Mouse (Mus musculus) lung, postnatal 36 days (tissue): ENCODE results near the gene Wdhd1.

Experiments used
- DNase-seq: peaks from one replicate; pipeline ENCODE4 v3.0.0; 2022; ENCODE audit warnings: mixed read lengths

Gene Wdhd1

DNA sequence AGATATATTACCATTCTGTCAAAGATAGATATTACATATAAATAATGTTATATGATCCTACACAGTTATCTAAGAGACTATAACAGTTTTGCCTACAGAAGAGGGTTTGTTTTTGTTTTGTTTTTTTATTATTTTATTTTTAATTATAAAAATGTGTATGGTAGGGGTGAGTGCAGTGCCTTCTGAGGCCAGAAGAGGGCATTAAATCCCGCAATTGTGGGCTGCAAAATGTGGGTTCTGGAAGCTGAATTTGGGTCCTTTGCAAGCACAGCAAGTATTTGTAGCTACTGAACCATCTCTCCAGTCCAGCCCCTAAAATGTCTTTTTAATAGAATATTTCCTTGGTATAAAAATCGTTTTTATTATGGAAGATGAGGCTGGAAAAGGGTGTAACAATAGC is 2.4 kb upstream of the Wdhd1 start:
- DNase-seq: no peak

DNA sequence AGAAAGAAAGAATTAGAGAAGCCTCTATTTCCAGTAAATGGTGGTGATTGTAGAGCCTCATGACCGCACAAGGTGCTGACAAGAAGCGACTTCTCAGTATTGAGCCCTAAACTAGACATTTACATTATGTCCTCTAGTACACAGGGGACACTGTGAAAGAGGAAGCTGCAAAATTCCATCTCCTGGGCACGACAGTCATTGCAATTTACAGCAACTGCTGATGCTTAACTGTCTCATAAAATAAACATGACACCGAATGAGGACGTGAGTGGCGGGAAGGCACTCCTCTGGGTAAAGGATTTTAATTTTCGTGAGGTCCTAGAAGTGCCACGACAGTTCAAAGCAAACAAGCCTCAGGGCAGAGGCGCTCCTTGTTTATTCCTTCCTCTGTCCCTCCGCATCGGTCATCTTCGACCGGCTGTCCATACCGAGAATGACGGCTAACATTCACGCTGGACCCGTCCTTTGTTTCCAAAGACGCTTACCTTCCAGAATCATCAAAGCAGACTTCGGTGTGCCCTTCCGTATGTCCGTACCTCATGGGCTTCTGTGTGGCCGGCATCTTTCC is 537 bp downstream of the Wdhd1 start:
- peak; percentile 10 for DNase-seq

DNA sequence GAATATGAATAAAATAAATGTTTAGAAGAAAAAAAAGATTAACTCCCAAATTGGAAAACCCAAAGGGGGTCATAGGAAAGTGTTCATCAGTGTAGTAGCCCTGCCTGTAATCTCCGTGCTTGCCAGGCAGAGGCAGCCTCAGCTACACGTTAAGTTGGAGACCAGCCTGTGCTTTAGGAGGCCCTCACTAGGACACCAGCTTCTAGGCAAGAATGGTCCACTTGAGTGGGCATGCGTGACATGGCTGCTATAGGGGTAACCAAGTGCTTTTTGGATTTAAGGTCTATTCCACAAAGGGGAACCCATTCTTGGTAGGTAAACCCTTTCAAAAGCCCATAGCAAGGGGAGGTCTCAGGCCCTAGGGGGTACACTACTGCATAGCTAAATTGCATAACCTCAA is 1.2 kb downstream of the Wdhd1 start:
- no peak for DNase-seq

DNA sequence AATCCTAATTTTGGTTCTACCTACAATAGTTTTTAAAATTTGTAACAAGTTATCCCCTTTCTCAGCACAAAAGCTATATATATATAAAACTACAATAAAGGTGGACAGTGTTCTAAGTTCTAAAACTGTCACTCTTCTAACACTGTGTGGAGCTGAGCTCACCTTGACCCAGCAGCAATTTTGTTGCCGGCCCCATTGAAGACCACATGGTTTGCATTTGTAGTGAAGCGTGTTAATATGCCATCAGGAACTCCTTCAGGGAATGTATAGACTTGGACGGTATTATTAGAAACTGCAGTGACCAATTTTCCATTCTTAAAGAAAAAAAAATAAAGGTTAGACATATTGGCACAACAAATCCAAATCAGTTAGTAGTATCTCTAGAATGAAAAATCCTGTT is 2.9 kb downstream of the Wdhd1 start:
- DNase-seq: no peak

DNA sequence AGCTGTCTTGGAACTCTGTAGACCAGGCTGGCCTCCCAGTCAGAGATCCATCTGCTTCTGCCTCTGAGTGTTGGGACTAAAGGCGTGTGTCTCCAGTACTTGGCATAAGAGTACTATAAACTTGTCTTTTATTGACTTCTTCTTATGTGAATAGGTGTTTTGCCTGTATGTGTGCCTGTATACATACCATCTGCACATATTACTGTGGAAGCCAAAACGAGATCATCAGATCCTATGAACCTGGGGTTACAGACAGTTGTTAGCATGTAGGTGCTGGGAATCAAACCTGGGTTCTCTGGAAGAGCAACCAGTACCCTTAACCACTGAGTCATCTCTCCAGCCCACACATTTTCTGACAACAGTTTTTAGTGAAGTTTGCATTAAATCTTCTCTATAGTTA is 7.0 kb downstream of the Wdhd1 start:
- DNase-seq: no peak

DNA sequence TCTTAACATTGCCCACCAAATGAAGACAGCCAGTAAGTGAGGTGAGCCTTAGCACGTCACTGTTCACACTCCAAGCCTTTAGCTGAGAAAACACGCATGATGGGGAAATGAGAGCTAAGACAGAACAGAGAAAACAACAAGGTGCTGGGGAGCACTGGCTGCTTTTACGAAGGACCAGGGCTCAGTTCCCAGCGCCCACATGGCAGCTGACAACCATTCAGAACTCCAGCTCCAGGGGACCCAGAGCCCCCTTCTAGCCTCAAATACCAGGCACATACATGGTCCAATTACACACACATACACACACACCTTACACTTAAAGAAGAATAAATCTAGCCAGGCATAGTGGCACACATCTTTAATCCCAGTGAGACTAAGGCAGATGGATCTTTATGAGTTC is 7.6 kb downstream of the Wdhd1 start:
- no peak for DNase-seq

DNA sequence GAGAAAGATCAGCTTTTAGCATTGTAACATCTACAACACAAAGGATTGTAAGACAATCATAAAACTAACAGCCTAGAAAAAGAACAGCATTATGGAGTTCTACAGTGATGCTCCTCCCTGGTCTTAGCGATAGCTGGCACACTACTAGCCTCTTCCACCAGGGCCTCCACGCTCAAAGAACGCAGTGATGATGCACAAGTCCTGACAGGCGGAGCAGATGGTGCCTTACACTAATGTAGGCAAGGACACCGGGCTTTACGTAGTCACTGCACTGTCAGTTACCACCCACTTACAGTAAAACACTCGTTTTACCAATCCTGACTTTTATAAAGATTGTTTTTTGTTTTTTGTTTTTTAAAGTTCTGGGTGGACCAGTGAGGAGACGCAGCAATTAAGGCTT is 10.8 kb downstream of the Wdhd1 start:
- DNase-seq: no peak

DNA sequence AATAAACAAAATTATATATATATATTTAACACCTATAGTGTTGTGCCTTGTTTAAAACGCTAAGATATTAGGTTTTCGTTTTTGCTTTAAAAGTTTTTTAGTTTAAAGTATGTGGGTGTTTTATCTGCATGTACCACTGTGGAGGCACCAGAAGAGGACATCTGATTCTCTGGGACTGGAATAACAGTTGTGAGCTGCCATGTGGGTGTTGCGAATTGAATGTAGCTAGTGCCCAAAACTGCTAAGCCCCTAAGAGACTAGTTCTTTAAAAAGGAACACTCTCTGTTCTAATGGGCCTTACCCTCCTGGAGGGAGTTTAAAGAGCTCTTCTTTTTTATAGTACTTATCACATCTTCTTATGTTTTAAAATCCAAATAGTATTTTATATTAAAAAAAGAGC is 11.8 kb downstream of the Wdhd1 start:
- no peak for DNase-seq

DNA sequence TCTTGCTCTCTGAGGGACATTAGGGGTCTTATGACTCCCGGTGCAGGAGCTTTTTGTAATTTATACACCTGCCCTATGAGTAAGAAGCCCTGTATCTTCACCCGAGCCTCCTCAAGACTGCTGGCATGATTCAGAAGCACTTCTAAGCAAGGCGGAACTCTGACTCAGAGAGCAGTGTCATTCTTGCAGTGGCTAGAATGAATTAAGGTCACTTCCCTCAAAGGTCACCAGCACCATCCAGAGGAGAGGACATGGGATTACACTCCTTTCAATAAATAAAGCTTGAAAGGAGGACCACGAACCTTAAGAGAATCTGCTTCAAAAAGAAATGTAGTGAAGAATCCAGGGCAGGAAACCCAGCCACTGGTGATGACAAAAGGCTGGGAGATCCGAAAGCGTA is 26.8 kb downstream of the Wdhd1 start:
- DNase-seq: peak; percentile 15

DNA sequence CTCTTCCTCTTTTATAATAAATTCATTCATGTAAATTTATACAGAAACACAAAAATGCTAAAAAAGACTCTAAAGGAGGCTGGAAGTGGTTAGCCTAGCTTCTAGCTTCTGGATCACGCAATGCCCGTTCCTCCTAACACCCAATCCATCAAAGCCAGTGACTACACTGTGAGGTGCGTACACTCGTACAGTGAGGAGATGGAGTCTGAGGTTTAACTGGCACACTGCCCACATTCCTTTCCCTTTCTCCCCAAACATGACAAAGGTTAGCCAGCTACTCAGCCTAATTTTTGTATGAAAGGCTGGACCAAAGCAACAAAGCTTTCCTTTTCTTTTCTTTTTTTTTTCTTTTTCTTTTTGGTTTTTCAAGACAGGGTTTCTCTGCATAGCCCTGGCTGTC is 33.9 kb downstream of the Wdhd1 start:
- DNase-seq: peak; percentile 31

DNA sequence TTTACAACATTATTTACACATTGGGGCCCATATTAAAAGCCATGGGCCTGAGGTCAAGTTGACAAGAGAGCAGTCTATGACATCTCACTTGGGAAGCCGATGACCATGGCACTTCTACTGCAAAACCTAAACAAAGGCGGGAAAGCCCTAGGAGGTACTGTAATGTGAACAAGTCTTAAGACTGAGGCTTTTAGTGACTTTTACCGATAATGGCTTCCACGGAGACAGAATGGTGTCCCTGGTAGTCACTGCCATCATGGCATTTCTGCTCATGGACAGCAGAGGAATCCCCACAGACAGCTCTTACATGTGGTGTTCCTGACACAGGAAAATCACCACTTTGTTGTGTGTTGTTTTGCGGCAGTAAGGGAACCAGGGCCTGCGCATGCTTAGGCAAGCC is 35.6 kb downstream of the Wdhd1 start:
- DNase-seq: no peak

DNA sequence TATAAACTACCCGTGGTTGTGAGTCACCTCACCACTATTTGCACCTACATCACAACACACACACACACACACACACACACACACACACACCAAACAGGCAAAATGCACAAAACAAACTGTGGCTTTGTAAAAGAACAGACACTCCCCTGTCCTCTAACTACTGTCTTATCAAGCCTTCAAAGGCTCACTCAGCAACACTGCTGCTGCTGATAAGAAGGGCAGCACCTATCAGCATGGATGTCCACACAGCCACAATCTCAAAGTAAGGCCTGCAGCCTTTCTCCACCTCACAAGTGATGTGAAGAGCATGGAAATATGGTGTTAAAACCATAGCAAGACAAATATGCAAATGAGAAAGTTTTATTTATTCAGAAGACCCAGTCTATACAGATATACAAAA is 36.1 kb downstream of the Wdhd1 start:
- no peak for DNase-seq

DNA sequence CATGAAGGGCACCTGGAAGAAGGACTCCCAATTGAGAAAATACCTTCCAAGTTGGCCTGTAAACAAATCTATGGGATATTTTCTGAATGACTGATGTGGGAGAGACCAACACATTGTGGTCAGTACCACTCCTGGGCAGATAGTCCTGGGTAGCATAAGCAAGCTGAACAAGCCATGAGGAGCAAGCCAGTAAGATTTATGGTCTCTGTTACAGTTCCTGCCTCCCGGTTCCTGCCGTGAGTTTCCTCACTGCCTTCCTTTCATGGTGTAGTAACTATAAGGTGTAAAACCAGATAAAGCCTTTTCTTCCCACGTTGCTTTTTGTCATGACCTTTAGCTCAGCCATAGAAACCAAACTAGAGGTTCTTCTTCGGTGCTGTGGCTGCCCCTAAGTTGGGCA is 39.4 kb downstream of the Wdhd1 start:
- no peak for DNase-seq

DNA sequence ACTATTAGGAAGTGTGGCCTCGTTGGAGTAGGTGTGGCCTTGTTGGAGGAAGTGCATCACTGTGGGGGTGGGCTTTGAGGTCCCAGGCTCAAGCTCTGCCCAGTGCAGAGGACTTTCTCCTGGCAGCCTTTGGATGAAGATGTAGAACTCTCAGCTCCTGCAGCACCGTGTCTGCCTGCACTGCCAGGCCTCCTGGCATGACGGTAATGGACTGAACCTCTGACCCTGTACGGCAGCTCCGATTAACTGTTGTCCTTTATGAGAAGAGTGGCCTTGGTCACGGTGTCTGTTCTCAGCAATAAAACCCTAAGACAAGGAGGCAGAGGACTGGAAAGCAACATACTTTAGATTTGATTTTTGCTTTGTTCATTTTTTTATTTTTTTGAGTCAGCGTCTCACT is 40.2 kb downstream of the Wdhd1 start:
- no peak for DNase-seq

DNA sequence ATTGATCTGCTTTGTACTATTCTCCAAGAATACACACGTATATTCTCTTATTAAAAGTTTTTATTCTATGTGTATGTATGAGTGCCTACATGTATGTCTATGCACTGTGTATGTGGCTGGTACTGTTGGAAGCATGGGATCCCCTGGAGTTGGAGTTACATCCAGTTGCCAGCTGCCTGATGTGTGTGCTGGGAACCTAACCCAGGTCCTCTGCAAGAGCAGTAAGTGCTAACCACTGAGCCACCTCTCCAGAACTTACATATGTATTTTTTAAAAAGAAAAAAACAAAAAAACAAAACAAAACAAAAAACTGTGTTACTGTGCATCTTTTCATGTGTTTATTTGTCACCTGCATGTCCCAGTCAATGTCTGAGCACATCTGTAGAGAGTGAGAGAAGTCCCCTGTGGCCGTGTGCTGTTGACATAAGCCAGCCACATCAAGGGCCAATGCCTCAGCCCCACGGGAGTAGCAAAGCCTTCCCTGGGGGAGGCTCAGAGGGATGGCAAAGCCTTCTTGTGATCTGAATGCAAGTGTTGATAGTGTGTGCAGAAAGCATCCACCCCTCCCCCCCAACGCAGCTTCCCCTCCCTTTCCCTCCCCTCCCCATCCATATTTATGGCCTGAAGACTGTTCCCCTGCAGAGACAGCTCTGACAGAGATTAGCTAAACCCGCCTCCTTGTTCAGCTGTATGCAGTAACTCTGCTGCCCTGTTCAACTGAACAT is 42.0 kb downstream of the Wdhd1 start:
- no peak for DNase-seq

DNA sequence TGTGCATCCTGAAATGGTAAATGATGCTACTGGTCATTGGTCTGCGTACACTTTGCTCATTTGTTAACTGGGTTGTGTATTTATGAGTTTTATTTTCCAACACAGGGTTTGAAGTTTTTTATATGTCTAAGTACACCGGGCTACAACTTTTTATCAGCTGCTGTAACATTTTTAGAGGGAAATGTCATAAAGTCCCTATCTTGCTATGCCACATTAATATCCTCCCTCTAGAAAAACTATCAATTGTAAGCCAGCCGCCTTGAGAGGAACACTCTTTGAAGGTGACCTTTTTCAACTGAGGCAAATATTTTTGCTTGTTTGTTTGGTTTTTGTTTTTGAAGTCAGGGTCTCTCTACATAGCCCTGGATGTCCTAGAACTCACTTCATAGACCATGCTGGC is 42.6 kb downstream of the Wdhd1 start:
- no peak for DNase-seq

DNA sequence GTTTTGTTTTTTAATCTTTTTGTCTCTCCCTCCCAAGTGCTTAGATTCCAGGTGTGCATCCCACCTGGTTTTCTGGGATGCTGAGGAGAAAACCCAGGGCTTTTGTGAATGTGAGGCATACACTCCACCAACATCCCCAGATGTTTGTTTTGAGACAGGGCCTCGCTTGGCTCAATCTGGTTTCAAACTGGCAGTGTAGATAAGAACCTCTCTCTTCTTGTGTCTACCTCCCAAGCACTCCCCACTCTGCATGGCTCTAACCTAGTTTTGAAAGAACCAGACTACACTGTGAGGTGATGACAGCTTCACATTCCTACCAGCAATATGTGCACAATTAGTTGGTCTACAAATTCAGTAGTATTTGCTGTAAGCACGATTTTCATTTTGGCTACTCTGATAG is 43.1 kb downstream of the Wdhd1 start:
- no peak for DNase-seq

DNA sequence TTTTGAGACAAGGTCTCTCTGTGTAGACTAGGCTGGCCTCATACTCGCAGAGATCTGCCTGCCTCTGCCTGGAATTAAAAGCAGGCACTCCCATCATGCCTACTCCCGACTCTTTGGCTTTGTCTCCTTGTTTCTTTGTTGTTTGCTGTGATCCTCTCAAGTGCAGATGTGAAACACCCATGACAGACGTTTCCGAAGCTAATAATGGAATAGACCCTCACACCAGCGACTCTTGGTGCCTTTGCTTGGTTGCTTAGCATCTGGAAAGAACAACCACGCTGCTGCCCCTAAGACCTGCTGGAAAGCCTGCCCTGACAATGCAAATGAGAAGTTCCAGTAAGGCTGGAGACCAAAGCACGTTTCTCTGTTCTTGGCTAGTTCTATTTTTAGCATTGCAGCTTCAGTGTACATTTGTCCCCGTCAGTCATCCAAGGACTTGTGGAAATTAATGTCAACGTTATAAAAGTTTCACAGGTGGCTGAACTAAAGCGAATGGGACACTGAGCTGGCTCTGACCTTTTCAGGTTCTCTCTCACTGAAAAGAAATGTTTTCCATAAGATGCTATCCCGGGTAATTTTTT is 46.8 kb downstream of the Wdhd1 start:
- DNase-seq: no peak

DNA sequence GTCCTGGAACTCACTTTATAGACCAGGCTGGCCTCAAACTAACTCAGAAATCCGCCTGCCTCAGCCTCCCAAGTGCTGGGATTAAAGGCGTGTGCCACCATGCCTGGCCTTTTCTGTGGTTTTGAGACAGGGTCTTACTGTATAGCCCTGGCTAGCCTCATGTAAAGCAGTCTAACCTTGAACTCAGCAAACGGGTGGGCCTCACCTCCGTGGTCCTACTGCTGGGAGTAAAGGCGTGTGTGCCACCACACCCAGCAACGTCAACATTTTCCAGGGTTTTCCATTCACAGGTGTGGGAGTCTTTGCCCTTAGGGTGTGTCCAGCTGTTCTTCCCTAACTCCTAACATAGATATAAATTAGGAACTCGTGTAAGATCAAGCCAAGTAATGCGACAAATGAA is 50.7 kb downstream of the Wdhd1 start:
- DNase-seq: no peak

DNA sequence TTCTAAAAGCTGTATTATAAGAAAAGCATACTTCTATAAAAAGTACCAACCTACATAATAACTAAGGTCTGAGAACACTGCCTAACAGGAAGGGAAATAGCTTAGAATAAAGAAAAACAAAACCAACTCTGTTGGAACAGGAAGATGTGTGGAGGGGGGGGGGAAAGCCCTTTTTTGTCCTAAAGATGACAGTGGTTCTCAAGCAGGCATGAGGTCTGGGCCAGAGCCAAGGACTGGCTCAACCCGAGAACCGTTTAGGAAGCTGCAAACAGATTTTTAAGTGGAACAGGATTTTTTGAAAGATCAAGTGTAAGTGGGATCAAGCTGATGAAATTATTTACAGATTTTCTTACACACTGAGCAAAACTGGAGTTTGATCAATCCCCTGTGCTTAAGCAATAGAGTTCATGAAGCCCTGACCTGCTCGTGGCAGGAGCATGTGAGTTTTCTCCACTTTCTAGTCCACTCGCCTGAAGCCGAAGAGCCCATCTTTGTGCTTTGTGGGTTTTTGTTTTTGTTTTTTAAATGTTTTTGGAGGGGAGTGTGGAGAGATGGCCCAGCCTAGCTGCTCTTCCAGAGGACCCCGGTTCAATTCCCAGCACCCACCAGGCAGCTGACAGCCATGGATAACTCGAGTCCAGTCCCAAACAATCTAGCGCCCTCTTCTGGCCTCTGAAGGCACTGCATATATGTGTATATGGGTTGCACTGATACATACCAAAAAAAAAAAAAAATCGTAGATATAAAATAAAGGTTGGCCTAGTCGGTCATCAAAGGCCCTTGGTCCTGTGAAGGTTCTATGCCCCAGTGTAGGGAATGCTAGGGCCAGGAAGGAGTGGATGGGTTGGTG is 52.0 kb downstream of the Wdhd1 start:
- peak; percentile 31 for DNase-seq

DNA sequence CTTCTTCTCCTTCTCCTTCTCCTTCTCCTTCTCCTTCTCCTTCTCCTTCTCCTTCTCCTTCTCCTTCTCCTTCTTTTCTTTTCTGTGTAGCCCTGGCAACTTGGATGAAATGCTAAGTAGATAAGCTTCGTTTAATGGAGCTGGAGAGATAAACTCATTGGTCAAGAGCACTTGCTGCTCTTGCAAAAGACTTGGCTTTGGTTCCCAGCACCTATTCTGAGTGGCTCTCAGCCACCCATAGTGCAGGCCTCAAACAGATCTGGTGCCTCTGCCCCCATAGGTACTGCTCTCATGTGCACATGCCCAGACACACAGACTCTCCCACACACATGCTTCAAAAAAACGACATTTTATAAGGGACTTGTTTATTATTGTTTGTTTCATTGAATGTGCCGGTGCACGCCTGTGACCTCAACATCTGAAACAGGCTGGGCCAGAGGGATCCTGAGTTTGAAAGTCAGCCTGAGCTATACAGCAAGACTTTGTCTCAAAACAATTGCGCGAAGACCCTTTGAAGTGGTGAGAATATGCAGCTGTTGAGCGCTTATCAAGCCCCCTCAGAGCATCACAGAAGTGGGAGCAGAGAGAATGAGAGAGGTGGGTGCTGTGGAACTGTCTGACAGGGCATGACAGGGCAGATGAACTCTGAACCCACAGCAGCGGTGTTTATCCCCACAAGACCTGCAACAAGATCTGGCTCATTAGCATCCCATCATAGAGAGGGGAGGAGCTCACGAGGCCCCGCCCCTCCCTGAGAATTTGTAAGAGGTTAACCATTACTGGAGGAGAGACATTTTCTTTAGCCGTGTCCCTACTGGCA is 53.8 kb downstream of the Wdhd1 start:
- peak; percentile 44 for DNase-seq

DNA sequence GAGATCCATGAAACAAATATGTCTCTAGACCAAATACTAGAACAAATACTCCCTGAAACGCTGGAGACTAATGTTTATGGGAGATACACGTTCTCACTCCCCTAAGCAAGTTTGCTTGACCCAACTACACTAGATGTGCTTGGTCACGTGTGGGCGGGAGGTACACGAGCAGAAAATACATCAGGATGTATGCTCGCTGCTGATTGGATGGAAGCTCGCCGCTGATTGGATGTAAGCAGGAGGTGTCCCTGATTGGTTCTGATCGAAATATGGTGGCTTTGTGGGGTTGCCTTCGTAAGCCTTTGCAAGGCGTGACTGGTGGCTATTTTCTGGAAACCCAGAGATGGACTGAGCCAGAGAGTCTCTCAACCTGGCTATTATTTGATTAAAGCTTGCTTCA is 55.1 kb downstream of the Wdhd1 start:
- no peak for DNase-seq
